Mouse (Mus musculus): ENCODE results near the gene Zfp42.

DNA sequence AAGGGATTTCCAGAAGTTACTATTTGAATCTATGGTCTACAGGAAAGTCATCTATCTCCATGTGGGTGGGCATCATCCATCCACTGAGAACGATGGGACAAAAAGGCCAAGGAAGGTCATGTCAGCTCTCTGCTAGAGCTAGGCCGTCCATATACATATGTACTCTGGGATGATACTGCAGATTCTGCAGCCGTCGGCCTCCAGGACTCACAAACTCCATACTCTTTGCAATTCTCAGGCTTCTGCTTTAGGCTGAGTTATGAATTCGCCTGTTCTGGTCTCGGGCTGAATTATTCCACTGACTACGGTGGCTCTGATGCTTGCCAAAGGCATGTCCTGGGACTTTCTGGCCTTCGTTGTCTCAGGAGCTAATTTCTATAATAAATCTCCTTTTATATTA, 58.1 kb downstream of the Zfp42 start:
- no peak for TF ChIP-seq POLR2A (IDR thresholded peaks at IDR 0.05; ENCODE audit: insufficient read depth, low read depth, low read length)
- TF ChIP-seq CTCF (IDR thresholded peaks at IDR 0.05) = no peak
- no peak for TF ChIP-seq EP300 (IDR thresholded peaks at IDR 0.05; ENCODE audit: insufficient read depth, low read depth, low read length)
